Mouse (Mus musculus): ENCODE results near the gene Lama1. TPM values are rescaled to one million over a fixed set of nuclear protein-coding genes. Genes with fewer than 3 reads are reported as not detected.
"Not testable (repeated sequence)": the region's sequence is repeated elsewhere in the genome, so short reads cannot be mapped to it uniquely, and the experiment has no call there.

The Lama1 gene
- polyA plus RNA-seq, 1 experiment: 2.5 TPM

DNA sequence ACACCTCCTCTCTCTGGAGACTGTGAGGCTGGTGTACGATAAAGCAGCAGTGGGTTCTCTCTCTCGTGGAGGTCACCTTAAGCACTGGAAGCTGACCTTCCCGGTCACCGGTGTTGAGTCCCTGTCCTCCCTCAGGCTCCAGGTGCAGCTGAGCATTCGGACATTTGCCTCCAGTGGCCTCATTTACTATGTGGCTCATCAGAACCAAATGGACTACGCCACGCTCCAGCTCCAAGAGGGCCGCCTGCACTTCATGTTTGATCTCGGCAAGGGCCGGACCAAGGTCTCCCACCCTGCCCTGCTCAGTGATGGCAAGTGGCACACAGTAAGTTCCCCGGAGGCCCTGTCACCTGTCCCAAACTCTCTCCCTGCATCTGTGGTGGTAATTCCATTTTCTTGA lies 118.7 kb downstream of the Lama1 start:
- Histone ChIP-seq H3K4me1 (ENCODE audit: control insufficient read depth, insufficient read depth, low read length) (no peaks in the 10 kb centered on the region), H3K4me3 (ENCODE audit: insufficient read depth, low read length) (no peak overlapping the region), H3K27ac (ENCODE audit: insufficient read depth, low read length) (no peak overlapping the region)
- TF ChIP-seq CTCF (IDR thresholded peaks at IDR 0.05; ENCODE audit: borderline replicate concordance, insufficient read depth, low read length) (no peak), POLR2A (IDR thresholded peaks at IDR 0.05; ENCODE audit: low read depth, low read length) (no peak)

DNA sequence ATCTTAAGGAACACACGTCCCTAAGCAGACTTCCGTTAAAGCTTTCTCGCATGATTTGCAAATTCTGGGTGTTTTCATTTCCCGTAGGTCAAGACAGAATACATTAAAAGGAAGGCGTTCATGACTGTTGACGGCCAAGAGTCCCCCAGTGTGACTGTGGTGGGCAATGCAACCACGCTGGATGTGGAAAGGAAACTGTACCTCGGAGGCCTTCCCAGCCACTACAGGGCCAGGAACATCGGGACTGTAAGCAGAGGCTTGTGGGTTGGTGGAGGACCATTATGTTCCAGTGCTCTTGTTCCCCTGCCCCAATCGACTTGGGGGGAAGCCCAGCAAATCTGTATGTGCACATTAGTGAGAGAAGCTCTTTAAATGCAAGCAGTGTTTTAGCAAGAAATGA lies 119.9 kb downstream of the Lama1 start:
- Histone ChIP-seq H3K27ac (ENCODE audit: insufficient read depth, low read length) (no peak overlapping the region), H3K4me1 (ENCODE audit: control insufficient read depth, insufficient read depth, low read length) (no peaks in the 10 kb centered on the region), H3K4me3 (ENCODE audit: insufficient read depth, low read length) (no peak overlapping the region)
- TF ChIP-seq POLR2A (IDR thresholded peaks at IDR 0.05; ENCODE audit: low read depth, low read length) (no peak), CTCF (IDR thresholded peaks at IDR 0.05; ENCODE audit: borderline replicate concordance, insufficient read depth, low read length) (no peak)

DNA sequence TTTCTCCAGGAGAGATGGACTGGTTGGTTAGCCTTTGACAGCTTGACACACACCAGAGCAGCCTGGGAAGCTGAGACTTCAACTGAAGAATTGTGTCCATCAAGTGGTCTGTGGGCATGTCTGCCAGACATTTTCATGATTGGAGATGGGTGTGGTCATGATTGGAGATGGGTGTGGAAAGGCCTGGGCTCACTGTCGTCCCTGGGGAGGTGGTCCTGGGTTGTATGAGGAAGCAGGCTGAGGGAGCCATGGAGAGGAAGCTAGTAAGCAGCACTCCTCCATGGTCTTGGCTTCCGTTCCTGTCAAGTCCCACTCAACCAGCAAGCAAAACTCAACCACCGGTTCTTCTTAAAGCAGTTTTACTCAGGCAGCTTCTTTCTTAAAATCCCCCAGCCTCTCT lies 130.4 kb downstream of the Lama1 start:
- H3K4me1 ChIP-seq (ENCODE audit: control insufficient read depth, insufficient read depth, low read length): no peaks in the 10 kb centered on the region
- no peak overlapping the region for H3K4me3 ChIP-seq (ENCODE audit: insufficient read depth, low read length)
- H3K27ac ChIP-seq (ENCODE audit: insufficient read depth, low read length): no peak overlapping the region
- no peak for TF ChIP-seq POLR2A (IDR thresholded peaks at IDR 0.05; ENCODE audit: low read depth, low read length)
- TF ChIP-seq CTCF (IDR thresholded peaks at IDR 0.05; ENCODE audit: borderline replicate concordance, insufficient read depth, low read length): no peak

DNA sequence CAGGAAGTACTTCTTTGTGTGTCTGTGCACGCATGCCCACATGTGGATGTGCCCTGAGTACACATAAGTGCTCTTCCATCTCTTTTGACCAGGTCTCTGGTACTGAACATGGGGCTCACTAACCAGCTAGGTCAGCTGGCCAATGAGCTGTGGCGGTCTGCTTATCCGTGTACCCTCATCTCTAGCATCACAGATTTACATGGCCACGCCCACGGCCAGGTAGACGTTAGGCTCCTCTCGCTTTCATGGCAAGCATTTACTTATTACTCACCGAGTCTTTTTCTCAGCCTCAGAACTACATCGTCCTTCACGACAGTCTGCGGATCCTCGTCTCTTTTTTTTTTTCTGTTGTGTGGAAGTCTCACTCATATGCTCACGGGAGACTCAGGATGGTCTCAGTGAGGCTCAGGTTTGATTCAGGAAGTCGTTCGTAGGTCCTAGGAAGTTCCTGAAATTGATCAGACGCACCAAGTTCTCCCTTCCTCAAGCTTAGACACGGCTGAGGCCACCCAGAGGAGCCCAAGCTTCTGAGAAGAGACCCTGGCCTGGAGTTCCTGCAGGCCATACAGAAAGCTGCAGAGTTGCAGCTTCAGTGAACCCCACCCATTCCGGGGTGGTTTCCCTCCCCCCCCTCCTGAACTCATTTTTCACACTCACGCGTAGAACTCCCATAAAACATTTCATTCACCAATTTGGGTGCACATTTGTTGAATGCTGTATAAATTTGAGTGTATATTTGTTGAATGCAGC lies 139.3 kb downstream of the Lama1 start:
- H3K4me3 ChIP-seq (ENCODE audit: insufficient read depth, low read length): no peak overlapping the region
- H3K4me1 ChIP-seq (ENCODE audit: control insufficient read depth, insufficient read depth, low read length): no peaks in the 10 kb centered on the region
- no peak overlapping the region for H3K27ac ChIP-seq (ENCODE audit: insufficient read depth, low read length)
- no peak for TF ChIP-seq CTCF (IDR thresholded peaks at IDR 0.05; ENCODE audit: borderline replicate concordance, insufficient read depth, low read length)
- no peak for TF ChIP-seq POLR2A (IDR thresholded peaks at IDR 0.05; ENCODE audit: low read depth, low read length)

DNA sequence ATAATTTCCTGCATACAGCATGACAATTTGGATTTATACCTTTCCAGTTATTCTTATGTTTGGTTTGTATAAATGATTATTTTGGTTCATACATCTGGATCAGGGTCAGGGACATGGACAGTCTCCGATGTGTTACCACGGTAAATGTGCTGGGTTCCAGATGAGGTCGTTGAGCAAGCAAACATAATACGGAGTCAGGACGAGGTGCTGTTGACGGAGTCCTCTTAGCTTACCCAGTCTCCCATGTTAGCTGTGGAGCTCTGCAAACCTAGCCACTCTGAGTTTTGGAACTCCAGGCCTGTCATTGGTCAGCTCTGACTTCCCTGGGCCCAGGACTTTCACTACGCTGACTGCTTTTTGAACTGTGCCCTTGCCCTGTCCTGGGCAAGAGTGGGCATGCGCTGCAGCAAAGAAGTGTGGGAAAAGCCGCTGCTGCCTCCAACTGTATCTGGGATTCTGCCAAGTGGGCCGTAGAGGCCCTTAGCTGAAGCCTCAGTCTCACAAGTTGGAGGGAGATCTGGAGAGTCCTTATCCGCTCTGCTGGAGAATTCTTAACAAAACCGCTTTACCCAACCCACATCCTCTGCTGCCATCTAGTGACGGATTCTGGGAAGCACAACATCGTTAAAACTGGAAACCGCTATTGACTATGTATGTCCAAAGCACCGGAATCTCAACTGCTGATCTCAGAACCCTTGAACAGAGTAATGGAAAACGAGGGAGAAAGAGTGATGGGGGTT lies 140.5 kb downstream of the Lama1 start:
- Histone ChIP-seq H3K4me3 (ENCODE audit: insufficient read depth, low read length) (no peak overlapping the region), H3K27ac (ENCODE audit: insufficient read depth, low read length) (no peak overlapping the region), H3K4me1 (ENCODE audit: control insufficient read depth, insufficient read depth, low read length) (no peaks in the 10 kb centered on the region)
- TF ChIP-seq CTCF (IDR thresholded peaks at IDR 0.05; ENCODE audit: borderline replicate concordance, insufficient read depth, low read length) (no peak), POLR2A (IDR thresholded peaks at IDR 0.05; ENCODE audit: low read depth, low read length) (no peak)

DNA sequence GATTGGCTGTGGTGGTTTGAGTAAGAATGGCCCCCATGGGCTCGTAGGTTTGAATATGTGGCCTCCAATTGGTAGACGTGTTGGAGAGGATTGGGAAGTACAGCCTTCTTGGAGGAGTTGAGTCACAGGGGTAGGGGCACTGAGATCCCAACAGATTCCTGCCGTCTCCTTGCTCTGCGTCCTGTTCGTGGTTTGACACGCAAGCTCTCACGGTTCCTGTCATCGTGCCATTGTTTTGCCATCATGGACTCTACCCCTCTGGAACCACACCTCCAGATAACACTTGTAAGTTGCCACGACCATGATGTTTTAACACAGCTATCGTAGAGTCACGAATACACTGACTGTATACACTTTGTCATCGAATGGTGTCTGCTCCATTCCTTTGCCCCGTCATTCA lies 141.9 kb downstream of the Lama1 start:
- Histone ChIP-seq H3K27ac (ENCODE audit: insufficient read depth, low read length) (no peak overlapping the region), H3K4me3 (ENCODE audit: insufficient read depth, low read length) (no peak overlapping the region), H3K4me1 (ENCODE audit: control insufficient read depth, insufficient read depth, low read length) (no peaks in the 10 kb centered on the region)
- TF ChIP-seq CTCF (IDR thresholded peaks at IDR 0.05; ENCODE audit: borderline replicate concordance, insufficient read depth, low read length) (no peak), POLR2A (IDR thresholded peaks at IDR 0.05; ENCODE audit: low read depth, low read length) (no peak)

DNA sequence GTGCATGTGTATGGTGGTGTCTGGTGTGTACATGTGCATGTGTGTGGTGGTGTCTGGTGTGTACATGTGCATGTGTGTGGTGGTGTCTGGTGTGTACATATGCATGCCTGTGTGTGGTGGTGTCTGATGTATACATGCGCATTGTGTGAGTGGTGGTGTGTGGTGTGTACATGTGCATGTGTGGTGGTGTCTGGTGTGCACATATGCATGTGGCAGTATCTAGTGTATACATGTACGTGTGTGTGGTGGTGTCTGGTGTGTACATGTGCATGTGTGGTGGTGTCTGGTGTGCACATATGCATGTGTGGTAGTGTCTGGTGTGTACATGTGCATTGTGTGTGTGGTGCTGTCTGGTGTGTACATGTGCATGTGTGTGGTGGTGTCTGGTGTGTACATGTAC lies 144.4 kb downstream of the Lama1 start:
- not testable (repeated sequence) for H3K4me1 ChIP-seq (ENCODE audit: control insufficient read depth, insufficient read depth, low read length)

DNA sequence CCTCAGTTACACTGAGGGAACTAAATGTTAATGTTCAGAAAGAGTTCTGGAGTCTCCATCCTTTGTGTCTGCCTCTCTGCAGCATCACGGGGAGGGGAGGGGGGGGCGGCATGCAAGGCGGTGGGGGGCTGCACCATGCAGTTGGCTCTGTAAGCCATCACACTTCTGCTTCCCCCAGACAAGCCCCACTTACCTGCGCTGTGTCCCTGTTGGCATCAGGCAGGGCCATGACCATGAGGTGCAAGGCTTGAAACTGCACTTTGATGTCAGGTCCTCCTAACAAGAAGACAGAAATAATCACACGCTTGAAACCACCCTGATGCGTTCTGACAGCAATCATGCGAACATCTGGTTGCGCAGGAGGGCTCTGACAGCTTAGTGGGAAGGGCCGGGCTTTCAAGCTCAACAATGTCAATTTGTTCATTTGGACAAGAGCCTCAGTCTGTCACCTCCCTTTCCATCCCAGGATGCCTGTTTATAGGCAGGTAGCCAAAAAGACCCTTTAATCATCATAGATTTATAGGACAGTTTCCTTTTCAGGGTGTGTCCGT lies 164.1 kb downstream of the Lama1 start:
- no peak for TF ChIP-seq CTCF (IDR thresholded peaks at IDR 0.05; ENCODE audit: borderline replicate concordance, insufficient read depth, low read length)
- no peak for TF ChIP-seq POLR2A (IDR thresholded peaks at IDR 0.05; ENCODE audit: low read depth, low read length)
- peaks cover 2% of the 10 kb centered on the region for H3K4me1 ChIP-seq (ENCODE audit: control insufficient read depth, insufficient read depth, low read length)
- H3K4me3 ChIP-seq (ENCODE audit: insufficient read depth, low read length): no peak overlapping the region
- H3K27ac ChIP-seq (ENCODE audit: insufficient read depth, low read length): no peak overlapping the region

More for the DNA sequence above, 144.4 kb downstream of the Lama1 start:
- not testable (repeated sequence) for H3K27ac ChIP-seq (ENCODE audit: insufficient read depth, low read length); H3K4me3 ChIP-seq (ENCODE audit: insufficient read depth, low read length)

DNA sequence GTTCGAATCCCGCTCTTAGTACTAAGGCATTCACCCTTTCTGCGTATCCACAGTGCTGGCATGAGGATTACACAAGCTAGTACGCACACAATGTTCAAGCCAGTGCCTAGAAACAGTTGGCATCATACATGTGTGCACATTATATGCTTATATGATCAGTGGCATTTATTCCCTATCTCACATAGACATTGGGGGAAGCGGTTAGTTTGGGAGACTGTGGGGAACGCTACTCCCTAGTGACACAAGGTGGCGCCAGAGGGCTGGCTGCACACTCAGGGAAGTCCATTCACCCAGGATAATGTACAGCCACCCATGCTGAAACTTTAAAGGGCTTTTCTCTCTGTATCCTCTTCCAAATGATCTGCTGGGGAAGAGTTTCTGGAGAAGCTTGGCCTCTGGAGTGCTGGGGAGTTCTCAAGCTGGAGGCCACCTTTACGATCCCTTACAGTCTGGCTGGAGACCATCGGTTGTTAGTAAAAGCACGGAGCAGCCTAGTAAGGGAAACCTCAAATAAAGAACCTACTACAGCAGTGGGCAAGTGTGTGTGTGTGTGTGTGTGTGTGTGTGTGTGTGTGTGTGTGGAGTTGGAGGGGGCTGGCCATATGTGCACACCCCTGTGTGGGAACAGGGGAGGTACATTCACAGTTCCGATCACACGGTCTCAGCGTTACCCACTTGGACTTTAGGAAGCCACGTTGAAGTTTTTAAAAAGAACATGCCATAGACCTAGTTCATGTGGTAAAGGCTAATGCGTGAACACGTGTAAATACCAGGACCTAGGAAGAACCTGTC lies 164.9 kb downstream of the Lama1 start:
- Histone ChIP-seq H3K4me3 (ENCODE audit: insufficient read depth, low read length) (no peak overlapping the region), H3K4me1 (ENCODE audit: control insufficient read depth, insufficient read depth, low read length) (peaks cover 2% of the 10 kb centered on the region), H3K27ac (ENCODE audit: insufficient read depth, low read length) (no peak overlapping the region)
- TF ChIP-seq CTCF (IDR thresholded peaks at IDR 0.05; ENCODE audit: borderline replicate concordance, insufficient read depth, low read length) (peak; percentile 95), POLR2A (IDR thresholded peaks at IDR 0.05; ENCODE audit: low read depth, low read length) (no peak)
